Mouse (Mus musculus) cerebellum, adult 2 months (tissue): ENCODE measurements around the gene Fgf18.

ENCODE experiments used
- CTCF ChIP-seq: fragments of 200-500 bp; IDR thresholded peaks from 2 replicates; pipeline ENCODE4 v1.5.1; 2011; ENCODE audit warnings: low read depth, mild to moderate bottlenecking, control low read depth, low read length, moderate library complexity, borderline replicate concordance; ENCODE audit not compliant: insufficient read depth
- POLR2A ChIP-seq: fragments of 200-500 bp; IDR thresholded peaks from 2 replicates; pipeline ENCODE4 v1.6.1; 2011; ENCODE audit warnings: low read length, control low read depth, borderline replicate concordance; ENCODE audit not compliant: insufficient read depth

DNA sequence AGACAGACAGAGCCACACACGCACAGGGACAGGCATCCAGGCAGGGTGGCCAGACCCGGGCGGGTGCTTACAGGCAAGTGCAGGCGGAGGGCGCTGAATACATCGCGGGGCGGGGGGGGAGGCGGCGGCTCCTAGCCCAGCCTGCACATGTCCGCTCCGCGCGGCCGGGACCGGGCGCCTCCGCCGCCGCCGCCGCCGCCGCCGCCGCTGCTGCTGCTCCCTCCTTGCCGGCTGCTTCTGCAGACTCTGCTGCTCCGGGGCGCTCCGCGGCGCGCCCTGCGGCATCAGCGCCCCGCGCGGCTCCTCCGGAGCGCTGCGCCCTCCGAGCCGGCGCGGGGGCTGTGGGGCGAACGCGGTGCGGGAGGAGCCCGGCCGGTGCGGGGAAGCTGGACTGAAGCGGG lies at the start of gene Fgf18:
- TF ChIP-seq CTCF, result no peak
- no peak for TF ChIP-seq POLR2A
